Mouse (Mus musculus): Measurements from ENCODE around the gene Hlf.

DNA sequence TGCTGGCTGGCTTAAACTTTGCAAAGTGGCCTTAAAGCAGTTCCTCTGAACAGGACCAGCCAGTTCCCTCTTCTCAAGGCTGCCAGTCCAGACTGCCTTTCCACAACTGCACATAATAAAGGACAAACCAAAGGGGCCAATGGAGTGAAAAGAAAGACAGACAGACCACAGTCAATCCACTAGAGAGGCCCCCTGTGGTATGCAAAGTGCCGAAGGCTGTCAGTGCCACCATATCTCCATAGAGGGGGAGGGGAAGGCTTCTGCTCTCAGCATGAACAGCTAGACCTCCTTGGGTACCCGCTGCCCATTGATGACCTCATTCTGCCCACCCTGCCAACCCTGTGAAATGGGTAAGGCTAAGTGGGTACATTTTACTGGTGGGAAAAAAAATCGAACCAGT lies 34.7 kb downstream of the Hlf start:
- TF ChIP-seq CTCF (IDR thresholded peaks at IDR 0.05; ENCODE audit: control insufficient read depth, insufficient read depth, low read length) (no peak), POLR2A (IDR thresholded peaks at IDR 0.05; ENCODE audit: borderline replicate concordance, control insufficient read depth, low read depth, low read length) (no peak)
